Mouse (Mus musculus) urinary bladder, postnatal 14 days (tissue): ENCODE measurements around the gene Zcchc12.

Source experiments
- DNase-seq: peaks from one replicate; pipeline ENCODE4 v3.0.0; 2021; ENCODE audit warnings: low spot score

Gene Zcchc12

GRCm38 (mm10) chrX:36195736-36196525, at the start of gene Zcchc12:
Zcchc12 (plus strand) TSS chrX:36195904.
- no peak for DNase-seq

- no peak for DNase-seq
Observed at GRCm38 (mm10) chrX:36146746-36147145, 49.0 kb upstream of the Zcchc12 start.

- DNase-seq: no peak
Observed at GRCm38 (mm10) chrX:36150100-36150499, 45.6 kb upstream of the Zcchc12 start.

GRCm38 (mm10) chrX:36156677-36157076, 39.0 kb upstream of the Zcchc12 start:
- no peak for DNase-seq

GRCm38 (mm10) chrX:36161567-36161966, 34.1 kb upstream of the Zcchc12 start:
- DNase-seq: no peak

GRCm38 (mm10) chrX:36183625-36184024, 12.1 kb upstream of the Zcchc12 start:
- peak; percentile 38 for DNase-seq

GRCm38 (mm10) chrX:36186036-36186435, 9.7 kb upstream of the Zcchc12 start:
- no peak for DNase-seq

GRCm38 (mm10) chrX:36186443-36186842, 9.3 kb upstream of the Zcchc12 start:
- no peak for DNase-seq

- DNase-seq: no peak
Observed at GRCm38 (mm10) chrX:36193951-36194350, 1.8 kb upstream of the Zcchc12 start.

- DNase-seq: no peak
Observed at GRCm38 (mm10) chrX:36209554-36209953, 13.8 kb downstream of the Zcchc12 start.

- DNase-seq: no peak
Observed at GRCm38 (mm10) chrX:36211216-36211615, 15.5 kb downstream of the Zcchc12 start.

- no peak for DNase-seq
Observed at GRCm38 (mm10) chrX:36221366-36221765, 25.7 kb downstream of the Zcchc12 start.

- DNase-seq: peak; percentile 80
Observed at GRCm38 (mm10) chrX:36225777-36226176, 30.1 kb downstream of the Zcchc12 start.

GRCm38 (mm10) chrX:36226577-36226976, 30.9 kb downstream of the Zcchc12 start:
- DNase-seq: peak; percentile 48

GRCm38 (mm10) chrX:36228861-36229260, 33.2 kb downstream of the Zcchc12 start:
- peak; percentile 22 for DNase-seq

- no peak for DNase-seq
Observed at GRCm38 (mm10) chrX:36229273-36229672, 33.6 kb downstream of the Zcchc12 start.

- DNase-seq: no peak
Observed at GRCm38 (mm10) chrX:36235652-36236051, 39.9 kb downstream of the Zcchc12 start.
